Mouse (Mus musculus) kidney, postnatal 0 days (tissue): ENCODE measurements around the gene Olfr697. TPM values are rescaled to one million over a fixed set of nuclear protein-coding genes. Genes with fewer than 3 reads are reported as not detected.
"Not testable (repeated sequence)": the region's sequence is repeated elsewhere in the genome, so short reads cannot be mapped to it uniquely, and the experiment has no call there.

Experiments
- ATAC-seq: fragments of 200-750 bp; cut with Nextera tagmentation; replicated peaks from 2 replicates; pipeline ENCODE4 v1.8.0; 2017; ENCODE audit warnings: low read depth, moderate number of reproducible peaks, moderate TSS enrichment, moderate library complexity; ENCODE audit not compliant: low FRiP score
- DNase-seq: peaks from one replicate; pipeline ENCODE4 v3.0.0-alpha.2; 2016; ENCODE audit warnings: low spot score
- H3K27ac ChIP-seq: fragments of 300-500 bp; sonication (generic); 2 replicates; pipeline ENCODE4 v1.5.1; 2014; ENCODE audit warnings: mild to moderate bottlenecking
- H3K27me3 ChIP-seq: fragments of 300-500 bp; sonication (generic); 2 replicates; pipeline ENCODE4 v1.6.1; 2014; ENCODE audit warnings: low read length, mixed read lengths; ENCODE audit not compliant: insufficient read depth
- H3K36me3 ChIP-seq: fragments of 300-500 bp; sonication (generic); 2 replicates; pipeline ENCODE4 v1.6.1; 2014; ENCODE audit warnings: low read length, mixed read lengths; ENCODE audit not compliant: insufficient read depth
- H3K4me1 ChIP-seq: fragments of 300-500 bp; sonication (generic); replicated peaks from 2 replicates; pipeline ENCODE4 v1.6.1; 2014; ENCODE audit warnings: antibody characterized with exemption, low read length, mixed read lengths; ENCODE audit not compliant: insufficient read depth
- H3K4me2 ChIP-seq: fragments of 300-500 bp; sonication (generic); 2 replicates; pipeline ENCODE4 v1.6.1; 2014; ENCODE audit warnings: mild to moderate bottlenecking, low read length, moderate library complexity, mixed read lengths
- H3K4me3 ChIP-seq: fragments of 300-500 bp; sonication (generic); replicated peaks from 2 replicates; pipeline ENCODE4 v1.5.1; 2014; ENCODE audit warnings: low read depth, low read length
- H3K9ac ChIP-seq: fragments of 300-500 bp; sonication (generic); 2 replicates; pipeline ENCODE4 v1.6.1; 2014; ENCODE audit warnings: low read depth, low read length
- H3K9me3 ChIP-seq: fragments of 300-500 bp; sonication (generic); replicated peaks from 2 replicates; pipeline ENCODE4 v1.6.1; 2016; ENCODE audit warnings: low read length, inconsistent platforms, mixed read lengths
- CTCF ChIP-seq: IDR thresholded peaks from 2 replicates; pipeline ENCODE4 v1.5.1; 2016; ENCODE audit warnings: antibody characterized with exemption, low read depth, mild to moderate bottlenecking, moderate library complexity
- WGBS: fragments of 180-500 bp; shearing (Covaris S2); extraction: QIAGEN DNeasy Blood & Tissue Kit; methylation state at CpG from one replicate; pipeline ENCODE4 v1.1.7; 2014; 5-methylcytosine and 5-hydroxymethylcytosine counted together
- polyA plus RNA-seq: library from polyadenylated mRNA; unstranded; fragments of >200 nt; fragmentation: Nextera tagmentation; extraction: Ambion mirVana; gene quantifications from 2 replicates; pipeline ENCODE4 v1.2.1, GENCODE M21; 2015

Gene Olfr697
- polyA plus RNA-seq, 1 experiment from 2014 or later, result not detected

GRCm38 (mm10) chr7:106733717-106734116, 8.5 kb downstream of the Olfr697 start:
- no peaks in the 10 kb centered on the region for H3K9me3 ChIP-seq
- no peak for ATAC-seq
- no peaks in the 10 kb centered on the region for H3K36me3 ChIP-seq
- H3K27ac ChIP-seq, result no peak overlapping the region
- 42% methylated on average over 2 of the region's 2 CpGs for WGBS
- H3K27me3 ChIP-seq, result no peaks in the 10 kb centered on the region
- H3K4me1 ChIP-seq, result no peaks in the 10 kb centered on the region
- no peak overlapping the region for H3K4me2 ChIP-seq
- no peak for TF ChIP-seq CTCF
- no peak for DNase-seq
- H3K9ac ChIP-seq, result no peak overlapping the region
- H3K4me3 ChIP-seq, result no peak overlapping the region

DNA sequence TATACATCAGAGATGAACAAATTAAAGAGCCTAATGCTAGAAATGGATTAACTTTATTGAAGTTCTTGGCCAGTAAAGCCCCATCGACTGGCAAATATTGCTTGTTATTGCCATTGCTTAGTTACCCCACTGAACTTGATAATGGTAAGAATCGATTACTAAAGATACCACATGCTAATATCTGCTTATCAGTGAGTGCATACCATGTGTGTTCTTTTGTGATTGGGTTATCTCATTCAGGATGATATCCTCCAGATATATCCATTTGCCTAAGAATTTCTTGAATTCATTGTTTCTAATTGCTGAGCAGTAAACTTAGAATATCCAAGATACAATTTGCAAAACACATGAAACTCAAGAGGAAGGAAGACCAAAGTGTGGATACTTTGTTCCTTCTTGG, 16.6 kb downstream of the Olfr697 start:
- not testable (repeated sequence) for H3K4me1 ChIP-seq, H3K27me3 ChIP-seq, H3K27ac ChIP-seq, DNase-seq, ATAC-seq, H3K9ac ChIP-seq, H3K4me3 ChIP-seq, H3K36me3 ChIP-seq, H3K4me2 ChIP-seq, H3K9me3 ChIP-seq
- WGBS, result 87% methylated on average over 2 of the region's 2 CpGs

- TF ChIP-seq CTCF, result no peak
- DNase-seq, result no peak
These were observed 25.9 kb downstream of the Olfr697 start, which contains the start of gene Olfr695 for GRCm38 (mm10) chr7:106716296-106716695. TSS of gene Olfr695 (minus strand) at chr7:106716396.

GRCm38 (mm10) chr7:106711463-106711862, 30.8 kb downstream of the Olfr697 start:
- 85% methylated on average over 6 of the region's 6 CpGs for WGBS
- no peaks in the 10 kb centered on the region for H3K27me3 ChIP-seq
- H3K4me3 ChIP-seq, result no peak overlapping the region
- H3K9ac ChIP-seq, result no peak overlapping the region
- H3K4me1 ChIP-seq, result no peaks in the 10 kb centered on the region
- no peak for TF ChIP-seq CTCF
- no peak overlapping the region for H3K4me2 ChIP-seq
- H3K36me3 ChIP-seq, result no peaks in the 10 kb centered on the region
- H3K27ac ChIP-seq, result no peak overlapping the region
- DNase-seq (no peak), ATAC-seq (no peak)
- no peaks in the 10 kb centered on the region for H3K9me3 ChIP-seq

More at GRCm38 (mm10) chr7:106716296-106716695, 25.9 kb downstream of the Olfr697 start, which contains the start of gene Olfr695:
- Histone ChIP-seq H3K36me3 (no peaks in the 10 kb centered on the region), H3K27ac (no peak within 1 kb of the TSS), H3K9me3 (no peaks in the 10 kb centered on the region), H3K4me1 (no peaks in the 10 kb centered on the region), H3K27me3 (no peaks in the 10 kb centered on the region), H3K9ac (no peak within 1 kb of the TSS), H3K4me3 (no peak within 1 kb of the TSS), H3K4me2 (no peak within 1 kb of the TSS)
- no peak for ATAC-seq

- DNase-seq, H3K4me1 ChIP-seq, H3K27me3 ChIP-seq, H3K9ac ChIP-seq, H3K36me3 ChIP-seq, H3K27ac ChIP-seq, ATAC-seq, H3K9me3 ChIP-seq, H3K4me3 ChIP-seq, H3K4me2 ChIP-seq: not testable (repeated sequence)
- 68% methylated on average over 10 of the region's 10 CpGs for WGBS
These were observed 34.5 kb downstream of the Olfr697 start for GRCm38 (mm10) chr7:106707705-106708104.

GRCm38 (mm10) chr7:106696891-106697290, 45.4 kb downstream of the Olfr697 start:
- H3K36me3 ChIP-seq, result no peaks in the 10 kb centered on the region
- WGBS, result 83% methylated on average over 1 of the region's 1 CpGs
- no peaks in the 10 kb centered on the region for H3K4me1 ChIP-seq
- H3K27me3 ChIP-seq, result no peaks in the 10 kb centered on the region
- no peak for TF ChIP-seq CTCF
- H3K4me2 ChIP-seq, result no peak overlapping the region
- ATAC-seq, result no peak
- no peak overlapping the region for H3K4me3 ChIP-seq
- no peak for DNase-seq
- no peaks in the 10 kb centered on the region for H3K9me3 ChIP-seq
- no peak overlapping the region for H3K27ac ChIP-seq
- no peak overlapping the region for H3K9ac ChIP-seq

GRCm38 (mm10) chr7:106692976-106693375, 49.3 kb downstream of the Olfr697 start:
- Histone ChIP-seq H3K4me1 (no peaks in the 10 kb centered on the region), H3K36me3 (no peaks in the 10 kb centered on the region), H3K9me3 (no peaks in the 10 kb centered on the region), H3K4me2 (no peak overlapping the region), H3K9ac (no peak overlapping the region), H3K4me3 (no peak overlapping the region), H3K27me3 (no peaks in the 10 kb centered on the region), H3K27ac (no peak overlapping the region)
- WGBS, result 88% methylated on average over 3 of the region's 3 CpGs
- no peak for TF ChIP-seq CTCF
- DNase-seq (no peak), ATAC-seq (no peak)
